ENCODE assay signal across 13 mouse cellular contexts in genomic region chr5:43836590-43836989, GRCm38 (mm10). TPM values are rescaled to one million over a fixed set of nuclear protein-coding genes. Genes with fewer than 3 reads are reported as not detected.
A peak's percentile ranks its signal among the peaks of the same experiment; 100 is the strongest.
DNase-seq lines count a peak whose midpoint lies in the region; ATAC-seq and TF ChIP-seq lines count a peak whose summit lies in the region.
"Had no signal": no experiment of that assay in that cellular context is flagged by ENCODE, and none has a peak within 500 bp of the region (broad histone marks: within the 10 kb centered on the region; RNA-seq: fewer than 3 reads in every experiment).

No protein-coding gene starts in this region.

- no peak overlapping the region for H3K4me2 ChIP-seq in stomach, postnatal 0 days (replicated peaks; ENCODE audit: low read depth)
- H3K4me2 ChIP-seq in kidney, embryonic 16.5 days (replicated peaks; ENCODE audit: low read depth, low read length) = no peak overlapping the region
- H3K4me2 ChIP-seq: hindbrain, embryonic 13.5 days; limb, embryonic 13.5 days; midbrain, embryonic 12.5 days; neural tube, embryonic 15.5 days had no signal

- no peak overlapping the region for H3K4me3 ChIP-seq in layer of hippocampus, adult 2 months
- no peak overlapping the region for H3K4me3 ChIP-seq in stomach, postnatal 0 days (ENCODE audit: low read depth, low read length)
- no peak overlapping the region for H3K4me3 ChIP-seq in kidney, embryonic 16.5 days (ENCODE audit: low read length)
- H3K4me3 ChIP-seq: hindbrain, embryonic 13.5 days; limb, embryonic 13.5 days; midbrain, embryonic 12.5 days; neural tube, embryonic 15.5 days had no signal

- no peak for TF ChIP-seq EP300 in stomach, postnatal 0 days (optimal IDR thresholded peaks at IDR 0.05)

- ATAC-seq in stomach, postnatal 0 days (ENCODE audit: low FRiP score, low TSS enrichment) = no peak
- ATAC-seq in kidney, embryonic 16.5 days (ENCODE audit: low FRiP score, low TSS enrichment) = no peak
- ATAC-seq: forebrain, embryonic 14.5 days had no signal

- peak; percentile 59 for TF ChIP-seq CTCF in layer of hippocampus, adult 2 months (conservative IDR thresholded peaks at IDR 0.05)
- TF ChIP-seq CTCF in stomach, postnatal 0 days (IDR thresholded peaks at IDR 0.05; ENCODE audit: low read depth) = peak; percentile 49

- no peak for DNase-seq in layer of hippocampus, adult 2 months (ENCODE audit: low spot score in 2 of 2)
- DNase-seq in layer of hippocampus, postnatal 10 days (ENCODE audit: low spot score in 2 of 2) = no peak
- peak; percentile 23 for DNase-seq in thymus, postnatal 14 days
- DNase-seq in thymus, postnatal 25 days = no peak
- peak; percentile 20 for DNase-seq in cerebellum, adult 9-10 months
- no peak for DNase-seq in stomach, postnatal 0 days (ENCODE audit: low spot score)
- DNase-seq in layer of hippocampus, adult 9-11 months = no peak

- H3K9ac ChIP-seq in stomach, postnatal 0 days (ENCODE audit: low read length) = no peak overlapping the region
- no peak overlapping the region for H3K9ac ChIP-seq in kidney, embryonic 16.5 days (replicated peaks; ENCODE audit: low read length)
- H3K9ac ChIP-seq: hindbrain, embryonic 13.5 days; limb, embryonic 13.5 days; midbrain, embryonic 12.5 days; neural tube, embryonic 15.5 days had no signal

- no peaks in the 10 kb centered on the region for H3K4me1 ChIP-seq in stomach, postnatal 0 days (replicated peaks; ENCODE audit: control insufficient read depth, insufficient read depth)
- no peaks in the 10 kb centered on the region for H3K4me1 ChIP-seq in kidney, embryonic 16.5 days (ENCODE audit: insufficient read depth, low read length)
- H3K4me1 ChIP-seq: hindbrain, embryonic 13.5 days; limb, embryonic 13.5 days; midbrain, embryonic 12.5 days; neural tube, embryonic 15.5 days had no signal

- H3K36me3 ChIP-seq in stomach, postnatal 0 days (ENCODE audit: control insufficient read depth, insufficient read depth, low read length) = no peaks in the 10 kb centered on the region
- no peaks in the 10 kb centered on the region for H3K36me3 ChIP-seq in kidney, embryonic 16.5 days (ENCODE audit: insufficient read depth, low read length)
- H3K36me3 ChIP-seq: hindbrain, embryonic 13.5 days; limb, embryonic 13.5 days; midbrain, embryonic 12.5 days; neural tube, embryonic 15.5 days had no signal

- H3K9me3 ChIP-seq in stomach, postnatal 0 days (ENCODE audit: control insufficient read depth, low read length) = no peaks in the 10 kb centered on the region
- H3K9me3 ChIP-seq in kidney, embryonic 16.5 days (ENCODE audit: low read length) = 0 out of 2 replicates have a peak, but pooled peaks cover 2% of the 10 kb centered on the region
- H3K9me3 ChIP-seq: hindbrain, embryonic 13.5 days; limb, embryonic 13.5 days; midbrain, embryonic 12.5 days; neural tube, embryonic 15.5 days had no signal

- H3K27ac ChIP-seq in layer of hippocampus, adult 2 months = no peak overlapping the region
- H3K27ac ChIP-seq in stomach, postnatal 0 days (replicated peaks) = no peak overlapping the region
- H3K27ac ChIP-seq in kidney, embryonic 16.5 days (ENCODE audit: low read length) = no peak overlapping the region
- H3K27ac ChIP-seq: hindbrain, embryonic 13.5 days; limb, embryonic 13.5 days; midbrain, embryonic 12.5 days; neural tube, embryonic 15.5 days had no signal

- no peaks in the 10 kb centered on the region for H3K27me3 ChIP-seq in stomach, postnatal 0 days (ENCODE audit: control insufficient read depth, insufficient read depth, low read length)
- no peaks in the 10 kb centered on the region for H3K27me3 ChIP-seq in kidney, embryonic 16.5 days (ENCODE audit: insufficient read depth, low read length)
- H3K27me3 ChIP-seq: hindbrain, embryonic 13.5 days; limb, embryonic 13.5 days; midbrain, embryonic 12.5 days; neural tube, embryonic 15.5 days had no signal

- 87% methylated on average over 7 of the region's 7 CpGs for WGBS in stomach, postnatal 0 days
- WGBS in kidney, embryonic 16.5 days = 93% methylated on average over 7 of the region's 7 CpGs

RNA-seq across cellular contexts. Expression of gene Fbxl5, which starts 15.2 kb away (rescaled TPM):
- total RNA-seq in layer of hippocampus, adult 2 months (2021) = 10 to 100 TPM; 89.3 to 97.2 TPM
- total RNA-seq in layer of hippocampus, postnatal 10 days (2021) = 10 to 100 TPM; 77.7 to 88.1 TPM
- polyA plus RNA-seq in stomach, postnatal 0 days (2015; fragmentation: Nextera tagmentation; extraction: Ambion mirVana) = 44.0 and 45.7 TPM in 2 replicates
- polyA plus RNA-seq in kidney, embryonic 16.5 days (2015; fragmentation: Nextera tagmentation; extraction: Ambion mirVana) = 64.5 and 66.6 TPM in 2 replicates

RNA-seq across cellular contexts. Expression of gene Bst1, which starts 17.9 kb away (rescaled TPM):
- not detected for total RNA-seq in layer of hippocampus, adult 2 months (2021)
- under 1 TPM in 1 of 2 experiments, not detected in 1; 0.16 TPM for total RNA-seq in layer of hippocampus, postnatal 10 days (2021)
- polyA plus RNA-seq in stomach, postnatal 0 days (2015; fragmentation: Nextera tagmentation; extraction: Ambion mirVana) = 3.6 and 4.4 TPM in 2 replicates
- polyA plus RNA-seq in kidney, embryonic 16.5 days (2015; fragmentation: Nextera tagmentation; extraction: Ambion mirVana) = 0.47 and 1.4 TPM in 2 replicates
- polyA plus RNA-seq: forebrain, embryonic 14.5 days; hindbrain, embryonic 13.5 days had no signal

RNA-seq across cellular contexts. Expression of gene Cd38, which starts 31.8 kb away (rescaled TPM):
- total RNA-seq in layer of hippocampus, adult 2 months (2021) = 1 to 10 TPM; 6.4 to 6.6 TPM
- 10 to 100 TPM; 10.5 to 11.3 TPM for total RNA-seq in layer of hippocampus, postnatal 10 days (2021)
- 4.9 and 5.1 TPM in 2 replicates for polyA plus RNA-seq in stomach, postnatal 0 days (2015; fragmentation: Nextera tagmentation; extraction: Ambion mirVana)
- 35.3 and 37.7 TPM in 2 replicates for polyA plus RNA-seq in kidney, embryonic 16.5 days (2015; fragmentation: Nextera tagmentation; extraction: Ambion mirVana)

Comparison
In these comparisons a context has a peak if more than half of its experiments do, and no peak if none do; other contexts are left out.
1. DNase-seq: peak in thymus, postnatal 14 days (single experiment) and cerebellum, adult 9-10 months (single experiment); none in layer of hippocampus, adult 2 months (0 of 2), layer of hippocampus, postnatal 10 days (0 of 2), thymus, postnatal 25 days (single experiment), stomach, postnatal 0 days (single experiment) and layer of hippocampus, adult 9-11 months (single experiment).